Comparison of ENCODE assay signal across 8 mouse cellular contexts in the genomic region with DNA sequence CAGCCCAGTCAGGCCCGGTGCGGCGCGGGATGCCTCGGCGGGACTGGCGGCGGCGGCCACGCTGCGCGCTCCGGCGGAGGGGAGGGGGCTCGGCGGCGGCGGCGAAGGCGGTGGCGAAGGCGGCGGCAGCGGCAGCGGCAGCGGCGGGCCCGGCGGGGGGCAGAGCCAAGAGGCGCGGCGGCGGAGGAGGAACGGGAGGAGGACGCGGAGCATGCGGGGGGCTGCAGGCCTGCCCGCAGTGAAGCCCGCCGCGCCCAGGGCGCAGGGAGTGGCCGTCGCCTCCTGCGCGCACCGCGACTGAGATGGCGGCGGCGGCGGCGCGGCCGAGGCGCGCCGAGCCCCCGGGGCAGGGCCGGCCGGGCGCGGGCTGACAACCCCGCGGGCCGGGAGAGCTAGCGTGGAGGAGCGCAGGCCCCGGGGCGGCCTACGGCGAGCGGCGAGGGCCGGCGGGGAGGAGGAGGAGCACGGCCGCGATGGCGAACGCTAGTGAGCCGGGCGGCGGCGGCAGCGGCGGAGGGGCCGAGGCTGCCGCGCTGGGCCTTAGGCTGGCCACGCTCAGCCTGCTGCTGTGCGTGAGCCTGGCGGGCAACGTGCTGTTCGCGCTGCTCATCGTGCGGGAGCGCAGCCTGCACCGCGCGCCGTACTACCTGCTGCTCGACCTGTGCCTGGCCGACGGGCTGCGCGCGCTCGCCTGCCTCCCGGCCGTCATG. TPM values are rescaled to one million over a fixed set of nuclear protein-coding genes. Genes with fewer than 3 reads are reported as not detected.
A peak's percentile ranks its signal among the peaks of the same experiment; 100 is the strongest.
DNase-seq lines count a peak whose midpoint lies in the region; ATAC-seq and TF ChIP-seq lines count a peak whose summit lies in the region.

Gene Gpr27 (plus strand): TSS at position 474 of the 710 bp plus-strand sequence.

- H3K4me3 ChIP-seq in E14TG2a.4 (replicated peaks; ENCODE audit: low read length) (peak within 1 kb of the TSS; percentile 80), ES-E14 (ENCODE audit: insufficient read depth in 1 of 2, low read depth in 1 of 2, low read length in 2 of 2, poor library complexity in 1 of 2, severe bottlenecking in 1 of 2) (peak within 1 kb of the TSS; percentile 76 to 79)
- peak within 1 kb of the TSS; percentile 82 for H3K4me3 ChIP-seq in heart, embryonic 10.5 days

- under 1% methylated on average over 104 of the region's 112 CpGs for WGBS in heart, embryonic 10.5 days

- no peak for DNase-seq in ES-E14 (ENCODE audit: low read depth, low spot score)
- peak; percentile 38 to 57 for DNase-seq in cerebellum, postnatal 4 days (ENCODE audit: low spot score in 2 of 2)
- no peak for DNase-seq in heart, embryonic 10.5 days (ENCODE audit: low spot score)
- peak; percentile 56 to 74 for DNase-seq in kidney, postnatal 4 days
- DNase-seq in lung, postnatal 4 days: peak; percentile 34 to 66
- DNase-seq in right cerebral cortex, postnatal 4 days: peak; percentile 65

- H3K27ac ChIP-seq in ES-E14 (ENCODE audit: insufficient read depth, low read depth, low read length, poor library complexity, severe bottlenecking): no peak within 1 kb of the TSS
- peak within 1 kb of the TSS; percentile 87 for H3K27ac ChIP-seq in heart, embryonic 10.5 days

- H3K27me3 ChIP-seq in E14TG2a.4 (ENCODE audit: insufficient read depth, low read length): peaks cover 77% of the 10 kb centered on the region
- H3K27me3 ChIP-seq in heart, embryonic 10.5 days (ENCODE audit: insufficient read depth, poor library complexity, severe bottlenecking): peaks cover 88% of the 10 kb centered on the region

- H3K4me1 ChIP-seq in E14TG2a.4 (replicated peaks; ENCODE audit: low read depth, low read length) (peaks cover 11% of the 10 kb centered on the region), ES-E14 (ENCODE audit: control insufficient read depth in 2 of 2, insufficient read depth in 2 of 2, low read length in 2 of 2, poor library complexity in 1 of 2) (0 out of 4 replicates have a peak, but pooled peaks cover 0 to 2% of the 10 kb centered on the region in 2 experiments)
- H3K4me1 ChIP-seq in heart, embryonic 10.5 days: peaks cover 18% of the 10 kb centered on the region

- peak within 1 kb of the TSS; percentile 76 for H3K9ac ChIP-seq in ES-E14 (ENCODE audit: insufficient read depth, low read depth, low read length, poor library complexity, severe bottlenecking)

- no peak for TF ChIP-seq CTCF in E14TG2a.4 (conservative IDR thresholded peaks at IDR 0.05; ENCODE audit: low read length)

- H3K36me3 ChIP-seq in E14TG2a.4 (ENCODE audit: insufficient read depth, low read length) (no peaks in the 10 kb centered on the region), ES-E14 (ENCODE audit: control insufficient read depth, insufficient read depth, low read length, poor library complexity, severe bottlenecking) (no peaks in the 10 kb centered on the region)
- no peaks in the 10 kb centered on the region for H3K36me3 ChIP-seq in heart, embryonic 10.5 days

- in situ Hi-C loops in ES-E14 (cut with MboI; ENCODE audit: low sequenced_read_pairs in 2 of 2, unreplicated experiment in 2 of 2): no loop called here

- H3K9me3 ChIP-seq in E14TG2a.4 (ENCODE audit: low read length): peaks cover 4% of the 10 kb centered on the region; the same call in 1 of the 2 replicates
- H3K9me3 ChIP-seq in ES-E14 (ENCODE audit: control insufficient read depth, insufficient read depth, low read depth, low read length): no peaks in the 10 kb centered on the region
- no peaks in the 10 kb centered on the region for H3K9me3 ChIP-seq in heart, embryonic 10.5 days

- ATAC-seq in megakaryocyte-erythroid progenitor cell, adult 5-6 weeks (replicated peaks; ENCODE audit: low FRiP score, low TSS enrichment, poor library complexity, severe bottlenecking): no peak

TF ChIP-seq in ES-E14, 5 proteins besides CTCF, POLR2A, EP300 and RAD21:
- TF ChIP-seq MAFK (IDR thresholded peaks at IDR 0.05; ENCODE audit: insufficient read depth, low read depth, low read length) (no peak), ZNF384 (IDR thresholded peaks at IDR 0.05; ENCODE audit: low read depth, low read length) (no peak), CHD2 (IDR thresholded peaks at IDR 0.05; ENCODE audit: low read depth, low read length) (no peak), HCFC1 (IDR thresholded peaks at IDR 0.05; ENCODE audit: borderline replicate concordance, insufficient read depth, low read length) (no peak), ZC3H11A (IDR thresholded peaks at IDR 0.05; ENCODE audit: borderline replicate concordance, low read depth, low read length) (no peak)
TF ChIP-seq in ES-E14: peak in this region for 0.

RNA-seq across cellular contexts. Expression of gene Gpr27, which starts in this region (rescaled TPM):
- 1.7 and 2.6 TPM in 2 replicates for total RNA-seq in ES-E14 (2012; rRNA removed)
- 0.68 and 0.92 TPM in 2 replicates for polyA plus RNA-seq in heart, embryonic 10.5 days (2016; fragmentation: Nextera tagmentation; extraction: Ambion mirVana)
- total RNA-seq in megakaryocyte-erythroid progenitor cell, adult 5-6 weeks (2014; fragmentation: Nextera tagmentation): not detected in 2 replicates
- not detected in 2 replicates for total RNA-seq in megakaryocyte-erythroid progenitor cell, adult 5-6 weeks (2017)

Comparison
In these comparisons a context has a peak if more than half of its experiments do, and no peak if none do; other contexts are left out.
1. DNase-seq: peak in cerebellum, postnatal 4 days (2 of 2), kidney, postnatal 4 days (2 of 2), lung, postnatal 4 days (2 of 2) and right cerebral cortex, postnatal 4 days (single experiment); none in ES-E14 (single experiment) and heart, embryonic 10.5 days (single experiment).
2. Peak in every context shown above with its lines, with median percentiles within 50 percentile points of each other: H3K4me3 ChIP-seq.